Mouse (Mus musculus): ENCODE data around the gene Pbp2.

GRCm38 (mm10) chr6:135341076-135341378, 30.8 kb upstream of the Pbp2 start:
- no peak for TF ChIP-seq CTCF (IDR thresholded peaks at IDR 0.05; ENCODE audit: low read depth)
- TF ChIP-seq EP300 (optimal IDR thresholded peaks at IDR 0.05) = no peak
